Mouse (Mus musculus) megakaryocyte, embryonic 14.5 days (primary cell): ENCODE data around the gene Cobl.

Source experiments
- FLI1 ChIP-seq: IDR thresholded peaks from 2 replicates; pipeline ENCODE4 v1.6.1; 2012; ENCODE audit warnings: low read length, inconsistent platforms, mixed read lengths
- GATA1 ChIP-seq: IDR thresholded peaks from 3 replicates; pipeline ENCODE4 v1.6.1; 2012; ENCODE audit warnings: mixed read lengths, low read length, inconsistent platforms, borderline replicate concordance

DNA sequence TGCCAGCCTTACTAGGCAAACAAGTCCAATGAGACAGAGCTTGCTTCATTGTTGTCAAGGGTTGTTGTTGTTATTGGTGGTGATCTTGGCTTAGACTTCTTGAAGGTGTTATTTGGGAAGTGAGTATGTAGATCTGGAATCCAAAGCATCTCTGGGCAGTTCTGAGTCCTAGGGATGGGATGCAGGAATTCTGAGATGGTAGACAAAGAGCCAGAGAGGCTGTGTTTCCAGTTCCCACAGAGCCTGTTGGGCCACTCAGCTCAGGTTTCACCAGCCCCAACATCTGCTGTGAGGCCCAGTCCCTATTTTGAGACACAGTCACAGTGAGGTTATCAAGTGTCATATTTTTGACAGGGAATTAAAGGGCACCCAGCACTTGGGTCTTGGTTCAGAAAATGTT lies 68.6 kb downstream of the Cobl start:
- TF ChIP-seq GATA1, result no peak
- TF ChIP-seq FLI1, result no peak
